Mouse (Mus musculus) adrenal gland, postnatal 25 days (tissue): ENCODE results near the gene Cd300ld. TPM values are rescaled to one million over a fixed set of nuclear protein-coding genes. Genes with fewer than 3 reads are reported as not detected.
"Not testable (repeated sequence)": the region's sequence is repeated elsewhere in the genome, so short reads cannot be mapped to it uniquely, and the experiment has no call there.

Experiments
- DNase-seq: peaks from one replicate; pipeline ENCODE4 v3.0.0; 2021; ENCODE audit warnings: mixed read lengths
- long read RNA-seq: library from polyadenylated mRNA; stranded (forward); transcript quantifications from one replicate; pipeline ENCODE4 v2.0.0, GENCODE M21; 2021
- total RNA-seq: library from RNA; stranded (reverse); gene quantifications from 2 replicates; pipeline ENCODE4 v1.2.3, GENCODE M21; 2021

The Cd300ld gene
- total RNA-seq = 0.48 and 0.58 TPM in 2 replicates
- long read RNA-seq, partial matches to known transcripts = 0 of 1 reads
- long read RNA-seq, other reads (novel, unspliced or antisense) = 0 of 1 reads

GRCm38 (mm10) chr11:114989793-114990192 is at the start of gene Cd300ld:
Cd300ld (minus strand) TSS chr11:114989922.
- no peak for DNase-seq

DNA sequence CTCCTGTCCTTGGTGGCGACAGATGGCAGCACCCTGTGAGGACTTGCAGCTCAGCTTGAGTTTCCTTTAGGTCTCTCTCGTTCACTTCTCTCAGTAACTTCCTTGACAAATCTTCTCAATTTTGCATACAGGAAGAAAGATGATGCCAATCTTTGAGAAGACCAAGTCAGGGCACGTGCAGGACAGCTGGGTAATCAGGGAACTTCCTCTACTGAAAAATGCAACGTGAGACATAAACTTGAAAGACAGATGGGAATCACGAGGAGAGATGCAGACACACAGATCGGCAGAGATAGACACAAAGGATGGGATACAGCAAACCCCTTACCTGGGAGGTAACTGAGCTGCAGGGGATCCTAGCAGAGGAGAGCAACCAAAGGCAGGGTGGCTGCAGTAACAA is 47.9 kb upstream of the Cd300ld start, which contains the start of gene Cd300ld5:
Cd300ld5 (minus strand) TSS at position 101 of the 400 bp plus-strand sequence.
- not testable (repeated sequence) for DNase-seq

DNA sequence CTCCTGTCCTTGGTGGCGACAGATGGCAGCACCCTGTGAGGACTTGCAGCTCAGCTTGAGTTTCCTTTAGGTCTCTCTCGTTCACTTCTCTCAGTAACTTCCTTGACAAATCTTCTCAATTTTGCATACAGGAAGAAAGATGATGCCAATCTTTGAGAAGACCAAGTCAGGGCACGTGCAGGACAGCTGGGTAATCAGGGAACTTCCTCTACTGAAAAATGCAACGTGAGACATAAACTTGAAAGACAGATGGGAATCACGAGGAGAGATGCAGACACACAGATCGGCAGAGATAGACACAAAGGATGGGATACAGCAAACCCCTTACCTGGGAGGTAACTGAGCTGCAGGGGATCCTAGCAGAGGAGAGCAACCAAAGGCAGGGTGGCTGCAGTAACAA is 37.2 kb upstream of the Cd300ld start, which contains the start of gene Cd300ld4:
Cd300ld4 (minus strand) TSS at position 101 of the 400 bp plus-strand sequence.
- DNase-seq = not testable (repeated sequence)

DNA sequence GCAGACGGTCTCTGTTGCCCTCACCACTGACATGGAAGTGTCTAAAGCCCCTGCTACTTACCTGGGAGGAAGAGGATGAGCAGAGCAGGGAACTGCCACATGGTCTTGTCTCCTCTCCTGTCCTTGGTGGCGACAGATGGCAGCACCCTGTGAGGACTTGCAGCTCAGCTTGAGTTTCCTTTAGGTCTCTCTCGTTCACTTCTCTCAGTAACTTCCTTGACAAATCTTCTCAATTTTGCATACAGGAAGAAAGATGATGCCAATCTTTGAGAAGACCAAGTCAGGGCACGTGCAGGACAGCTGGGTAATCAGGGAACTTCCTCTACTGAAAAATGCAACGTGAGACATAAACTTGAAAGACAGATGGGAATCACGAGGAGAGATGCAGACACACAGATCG is 26.4 kb upstream of the Cd300ld start, which contains the start of gene Cd300ld2:
Cd300ld2 (minus strand) TSS at position 101 of the 400 bp plus-strand sequence.
- DNase-seq = not testable (repeated sequence)

GRCm38 (mm10) chr11:115004070-115004469 is 14.3 kb upstream of the Cd300ld start:
- no peak for DNase-seq

DNA sequence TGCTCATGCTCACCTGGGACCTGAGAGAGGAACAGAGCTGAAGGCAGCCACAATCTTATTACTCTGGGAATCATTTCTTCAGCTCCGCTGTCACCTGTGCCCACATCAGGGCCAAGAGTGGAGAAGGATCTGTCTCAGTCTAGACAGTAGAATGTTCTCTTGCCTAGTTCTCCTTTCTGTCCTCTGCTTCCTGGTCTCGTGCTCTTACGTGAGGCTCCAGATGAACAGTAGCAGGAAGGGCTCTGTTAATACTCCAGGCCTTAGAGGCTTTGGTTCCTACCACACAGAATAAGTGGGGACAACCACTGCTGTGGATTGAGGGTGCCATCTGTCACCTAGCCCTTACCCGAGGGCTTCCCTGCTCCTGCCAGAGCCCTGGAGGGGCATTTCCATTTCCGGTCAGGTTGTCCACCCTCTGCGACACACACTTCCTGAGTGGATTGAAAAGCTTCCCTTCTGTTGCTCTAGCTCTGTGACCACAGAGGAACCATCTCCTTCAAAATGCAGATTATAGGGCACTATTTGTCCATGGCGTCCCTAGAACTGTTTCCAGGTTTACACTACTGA is 11.8 kb upstream of the Cd300ld start, which contains the start of gene Cd300c2:
Cd300c2 (minus strand) TSS at position 407 of the 567 bp plus-strand sequence.
- DNase-seq = no peak

DNA sequence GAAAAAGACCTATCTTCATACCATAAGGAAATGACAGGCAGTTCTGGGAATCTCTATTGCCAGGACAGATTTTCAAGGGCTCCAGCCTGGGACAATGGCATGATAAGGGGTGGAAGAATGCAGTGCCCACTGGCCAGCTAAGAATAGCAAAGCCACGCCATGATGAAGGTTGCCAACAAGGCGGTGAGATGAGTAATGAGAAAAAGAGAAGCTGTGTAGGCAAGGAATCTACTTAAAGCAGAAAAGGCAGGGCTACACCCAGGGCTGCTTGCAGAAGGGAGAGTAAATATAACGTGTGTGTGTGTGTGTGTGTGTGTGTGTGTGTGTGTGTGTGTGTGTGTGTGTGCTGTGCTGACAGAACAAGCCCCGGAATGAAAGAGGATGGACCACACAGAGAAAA is 7.9 kb downstream of the Cd300ld start:
- DNase-seq = no peak

DNA sequence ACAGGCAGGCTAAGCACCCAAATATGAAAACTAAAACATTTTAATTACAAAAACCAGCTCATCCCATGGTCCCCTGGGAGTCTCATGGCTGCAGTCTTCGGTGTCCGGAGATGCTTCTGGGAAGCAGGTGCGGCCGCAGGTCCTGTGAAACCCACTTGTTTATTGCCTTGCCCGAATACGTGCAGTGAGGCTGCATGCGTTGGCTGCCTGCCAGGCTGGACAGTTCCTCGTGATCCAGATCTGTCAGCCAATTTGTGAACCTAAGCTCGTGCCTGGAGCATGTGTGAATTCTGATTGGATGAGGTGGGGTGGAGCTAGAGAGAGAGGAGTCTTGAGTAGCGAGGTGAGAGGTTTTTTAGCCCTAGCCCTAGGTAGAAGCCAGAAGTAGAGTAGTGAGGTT is 17.0 kb downstream of the Cd300ld start:
- no peak for DNase-seq

GRCm38 (mm10) chr11:114968752-114969207 is 20.9 kb downstream of the Cd300ld start, which contains the start of gene Cd300c:
Cd300c (minus strand) TSS chr11:114969157.
- no peak for DNase-seq

DNA sequence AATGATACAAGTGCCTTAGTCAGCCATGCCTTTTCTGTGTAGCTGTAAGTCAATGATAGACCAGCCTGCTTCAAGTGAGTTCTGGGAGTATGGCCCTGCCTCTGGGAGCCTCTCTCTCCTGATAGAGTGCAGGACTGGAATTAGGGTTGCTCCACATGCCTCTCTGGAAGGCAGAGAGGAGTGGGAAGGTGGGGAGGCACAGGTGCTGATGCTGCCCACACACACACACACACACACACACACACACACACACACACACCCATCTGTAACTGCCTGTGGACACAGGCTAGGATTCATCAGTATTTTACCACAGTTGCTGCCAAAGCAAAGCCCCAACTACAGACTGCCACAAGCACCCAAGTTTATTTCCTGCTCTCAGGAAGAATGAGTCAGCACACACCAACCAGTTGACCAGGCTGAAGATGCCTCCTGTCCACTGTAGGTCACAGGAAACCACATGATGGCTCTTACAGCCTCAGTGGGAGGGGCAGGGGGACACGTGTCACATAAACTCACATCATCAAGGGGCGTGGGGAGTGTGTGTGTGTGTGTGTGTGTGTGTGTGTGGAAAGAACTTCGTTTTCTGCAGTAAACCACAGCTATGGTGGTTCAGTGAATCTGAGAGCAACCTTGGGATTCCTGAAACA is 24.4 kb downstream of the Cd300ld start:
- DNase-seq = no peak

- no peak for DNase-seq
Observed at GRCm38 (mm10) chr11:114960369-114960768, 29.4 kb downstream of the Cd300ld start.

GRCm38 (mm10) chr11:114934144-114934543 is 55.6 kb downstream of the Cd300ld start, which contains the start of gene Cd300lb:
Cd300lb (minus strand) TSS chr11:114934386.
- DNase-seq = no peak

- no peak for DNase-seq
Observed at GRCm38 (mm10) chr11:114933591-114933990, 56.1 kb downstream of the Cd300ld start.

Other genes starting within 250 kb of the Cd300ld start
- gene Kif19a, start 224.5 kb downstream of the Cd300ld start, total RNA-seq = 0.43 TPM in 1 of 2 replicates, not detected in the other
- gene Btbd17, start 194.0 kb downstream of the Cd300ld start, total RNA-seq = not detected in 2 replicates
- not detected in 2 replicates for gene Gpr142, start 191.0 kb downstream of the Cd300ld start, total RNA-seq
- gene Gprc5c, start 138.8 kb downstream of the Cd300ld start, total RNA-seq = 5.4 and 13.9 TPM in 2 replicates
- gene Cd300a, start 99.9 kb downstream of the Cd300ld start, total RNA-seq = 0.76 and 0.95 TPM in 2 replicates
- 0.57 and 0.64 TPM in 2 replicates for gene Cd300lb, start 55.5 kb downstream of the Cd300ld start, total RNA-seq
- gene Cd300c, start 20.8 kb downstream of the Cd300ld start, total RNA-seq = not detected in 2 replicates
- gene Cd300c2, start 12.0 kb upstream of the Cd300ld start, total RNA-seq = 1.5 and 2.2 TPM in 2 replicates
- not detected in 2 replicates for gene Cd300ld2, start 26.3 kb upstream of the Cd300ld start, total RNA-seq
- not detected in 2 replicates for gene Cd300ld4, start 37.1 kb upstream of the Cd300ld start, total RNA-seq
- gene Cd300ld5, start 47.8 kb upstream of the Cd300ld start, total RNA-seq = 3.5 TPM in 1 of 2 replicates, not detected in the other
- 2.3 and 4.2 TPM in 2 replicates for gene Cd300ld3, start 58.5 kb upstream of the Cd300ld start, total RNA-seq
- 0.33 TPM in 1 of 2 replicates, not detected in the other for gene Cd300e, start 72.3 kb upstream of the Cd300ld start, total RNA-seq
- gene Rab37, start 101.5 kb upstream of the Cd300ld start, total RNA-seq = 0.58 and 0.76 TPM in 2 replicates
- 0.55 and 0.62 TPM in 2 replicates for gene Cd300lf, start 144.1 kb upstream of the Cd300ld start, total RNA-seq
- gene Slc9a3r1, start 173.4 kb upstream of the Cd300ld start, total RNA-seq = 17.5 and 18.1 TPM in 2 replicates
- 19.9 and 22.3 TPM in 2 replicates for gene Tmem104, start 197.6 kb upstream of the Cd300ld start, total RNA-seq
- 37.3 and 38.1 TPM in 2 replicates for gene Nat9, start 197.9 kb upstream of the Cd300ld start, total RNA-seq